Mouse (Mus musculus) spleen, postnatal 4 days (tissue): ENCODE measurements at regions not wholly inside any gene's neighbourhood (a gene's known extent, or its start where the extent isn't known, plus 50 kb on each side); places are given as distances from the start of the nearest gene placed in this dataset.

ENCODE experiments used
- DNase-seq, 2 experiments: peaks; one replicate each; pipeline ENCODE4 v3.0.0; 2022; ENCODE audit warnings: low spot score in 2 of 2

GRCm38 (mm10) chr4:95215187-95215586, 163.2 kb upstream of the Jun start:
- peak in 1 of 2 experiments; percentile 38 for DNase-seq

GRCm38 (mm10) chr4:95230461-95230860, 178.4 kb upstream of the Jun start:
- no peak for DNase-seq

- no peak for DNase-seq
These were observed 181.0 kb upstream of the Jun start for GRCm38 (mm10) chr4:95233034-95233433.

GRCm38 (mm10) chr4:95234030-95234555, 182.1 kb upstream of the Jun start:
- DNase-seq = no peak

GRCm38 (mm10) chr4:95247977-95248376, 196.0 kb upstream of the Jun start:
- DNase-seq = no peak

GRCm38 (mm10) chr4:95249031-95249430, 197.0 kb upstream of the Jun start:
- DNase-seq = no peak

- DNase-seq = no peak
These were observed 198.1 kb upstream of the Jun start for GRCm38 (mm10) chr4:95250083-95250482.

GRCm38 (mm10) chr4:95269766-95270165, 217.7 kb upstream of the Jun start:
- peak in 1 of 2 experiments; percentile 17 for DNase-seq

- DNase-seq = peak in 1 of 2 experiments; percentile 24
These were observed 218.4 kb upstream of the Jun start for GRCm38 (mm10) chr4:95270389-95270788.

- DNase-seq = no peak
These were observed 224.2 kb upstream of the Jun start for GRCm38 (mm10) chr4:95276231-95276630.

GRCm38 (mm10) chr4:95277989-95278713, 226.1 kb upstream of the Jun start:
- no peak for DNase-seq

- DNase-seq = no peak
These were observed 226.7 kb upstream of the Jun start for GRCm38 (mm10) chr4:95278714-95279095.

- DNase-seq = no peak
These were observed 227.2 kb upstream of the Jun start for GRCm38 (mm10) chr4:95279200-95279599.

- DNase-seq = no peak
These were observed 230.1 kb upstream of the Jun start for GRCm38 (mm10) chr4:95282083-95282482.

GRCm38 (mm10) chr4:95283789-95284188, 231.8 kb upstream of the Jun start:
- DNase-seq = peak in 1 of 2 experiments; percentile 21

GRCm38 (mm10) chr4:95284192-95284591, 232.2 kb upstream of the Jun start:
- peak in 1 of 2 experiments; percentile 39 for DNase-seq

GRCm38 (mm10) chr4:95284696-95285095, 232.7 kb upstream of the Jun start:
- peak in 1 of 2 experiments; percentile 35 for DNase-seq

- no peak for DNase-seq
These were observed 238.3 kb upstream of the Jun start for GRCm38 (mm10) chr4:95290321-95290720.

GRCm38 (mm10) chr4:95294110-95294509, 242.1 kb upstream of the Jun start:
- no peak for DNase-seq

- no peak for DNase-seq
These were observed 249.9 kb upstream of the Jun start for GRCm38 (mm10) chr4:95301907-95302306.

- peak; percentile 31 to 63 for DNase-seq
These were observed 251.3 kb upstream of the Jun start for GRCm38 (mm10) chr4:95303337-95303736.

GRCm38 (mm10) chr4:95304006-95304405, 252.0 kb upstream of the Jun start:
- DNase-seq = no peak

- DNase-seq = no peak
These were observed 250.2 kb upstream of the Fggy start for GRCm38 (mm10) chr4:95307134-95307533.

GRCm38 (mm10) chr4:95308469-95308895, 248.8 kb upstream of the Fggy start:
- no peak for DNase-seq
